Mouse (Mus musculus) MEL (cell line): ENCODE results near the gene Map1lc3a. TPM values are rescaled to one million over a fixed set of nuclear protein-coding genes. Genes with fewer than 3 reads are reported as not detected.

Source experiments
- DNase-seq: peaks from one replicate; pipeline ENCODE4 v3.0.0; 2011; ENCODE audit warnings: low read depth, low spot score
- H3K27ac ChIP-seq: 2 replicates; pipeline ENCODE4 v1.5.1; 2012; ENCODE audit warnings: low read depth, mild to moderate bottlenecking, control low read depth, low read length, moderate library complexity; ENCODE audit not compliant: control insufficient read depth
- H3K27me3 ChIP-seq, 2 experiments: fragments of 150-350 bp in 1 of 2; sonication (generic) in 1 of 2; 2 replicates each; pipeline ENCODE4 v1.6.1; 2012; ENCODE audit warnings: low read length in 2 of 2, mild to moderate bottlenecking in 2 of 2, improper control_type of control experiment in 1 of 2, moderate library complexity in 1 of 2; ENCODE audit not compliant: insufficient read depth in 2 of 2, control insufficient read depth in 1 of 2
- H3K36me3 ChIP-seq, 2 experiments: 2 replicates each; pipeline ENCODE4 v1.6.1; 2012 to 2014; ENCODE audit warnings: low read length in 2 of 2, improper control_type of control experiment in 1 of 2, inconsistent platforms in 1 of 2, mild to moderate bottlenecking in 1 of 2; ENCODE audit not compliant: insufficient read depth in 2 of 2, control insufficient read depth in 1 of 2
- H3K4me1 ChIP-seq, 2 experiments: fragments of 150-350 bp in 1 of 2; sonication (generic) in 1 of 2; 2 replicates each; pipeline ENCODE4 v1.6.1; 2012; ENCODE audit warnings: low read length in 2 of 2, improper control_type of control experiment in 1 of 2, mild to moderate bottlenecking in 1 of 2; ENCODE audit not compliant: insufficient read depth in 2 of 2, control insufficient read depth in 1 of 2
- H3K4me3 ChIP-seq, 2 experiments: fragments of 150-350 bp in 1 of 2; sonication (generic) in 1 of 2; 2 replicates each; pipeline ENCODE4 v1.5.1; 2012; ENCODE audit warnings: low read depth in 2 of 2, low read length in 2 of 2, mild to moderate bottlenecking in 2 of 2, moderate library complexity in 2 of 2, control low read depth in 1 of 2, improper control_type of control experiment in 1 of 2; ENCODE audit not compliant: control insufficient read depth in 1 of 2, insufficient read depth in 1 of 2
- H3K79me2 ChIP-seq: 2 replicates; pipeline ENCODE4 v1.6.1; 2012; ENCODE audit warnings: mild to moderate bottlenecking, low read length, moderate library complexity; ENCODE audit not compliant: control insufficient read depth, poor library complexity, insufficient read depth
- H3K9ac ChIP-seq: 2 replicates; pipeline ENCODE4 v1.6.1; 2012; ENCODE audit warnings: low read depth, mild to moderate bottlenecking, control low read depth, low read length, moderate library complexity; ENCODE audit not compliant: control insufficient read depth, poor library complexity, severe bottlenecking
- H3K9me3 ChIP-seq: fragments of 150-350 bp; sonication (generic); replicated peaks from 2 replicates; pipeline ENCODE4 v1.6.1; 2012; ENCODE audit warnings: mild to moderate bottlenecking, low read length, improper control_type of control experiment, moderate library complexity; ENCODE audit not compliant: insufficient read depth
- BHLHE40 ChIP-seq: IDR thresholded peaks from 2 replicates; pipeline ENCODE4 v1.6.1; 2012; ENCODE audit warnings: low read depth, mild to moderate bottlenecking, inconsistent platforms, low read length, improper control_type of control experiment, borderline replicate concordance
- ELF1 ChIP-seq: IDR thresholded peaks from 2 replicates; pipeline ENCODE4 v1.6.1; 2014; ENCODE audit warnings: low read depth, mild to moderate bottlenecking, inconsistent platforms, low read length, improper control_type of control experiment, moderate library complexity
- GABPA ChIP-seq: IDR thresholded peaks from 2 replicates; pipeline ENCODE4 v1.6.1; 2012; ENCODE audit warnings: low read depth, mild to moderate bottlenecking, inconsistent platforms, low read length, improper control_type of control experiment, moderate library complexity
- GATA1 ChIP-seq: IDR thresholded peaks from 2 replicates; pipeline ENCODE4 v1.6.1; 2011; ENCODE audit warnings: low read depth, low read length, improper control_type of control experiment
- HCFC1 ChIP-seq: IDR thresholded peaks from 2 replicates; pipeline ENCODE4 v1.6.1; 2012; ENCODE audit warnings: low read depth, mild to moderate bottlenecking, inconsistent platforms, low read length, improper control_type of control experiment, moderate library complexity
- MAFK ChIP-seq: IDR thresholded peaks from 2 replicates; pipeline ENCODE4 v1.6.1; 2011; ENCODE audit warnings: low read depth, mild to moderate bottlenecking, low read length, improper control_type of control experiment, borderline replicate concordance
- MEF2A ChIP-seq: IDR thresholded peaks from 2 replicates; pipeline ENCODE4 v1.6.1; 2014; ENCODE audit warnings: low read depth, mild to moderate bottlenecking, inconsistent platforms, low read length, improper control_type of control experiment; ENCODE audit not compliant: poor library complexity, insufficient replicate concordance, severe bottlenecking; ENCODE audit errors: extremely low read depth
- MXI1 ChIP-seq: IDR thresholded peaks from 2 replicates; pipeline ENCODE4 v1.6.1; 2011; ENCODE audit warnings: mild to moderate bottlenecking, low read depth, low read length, improper control_type of control experiment
- MYB ChIP-seq: IDR thresholded peaks from 2 replicates; pipeline ENCODE4 v1.6.1; 2011; ENCODE audit warnings: mild to moderate bottlenecking, low read depth, low read length, improper control_type of control experiment
- NRF1 ChIP-seq: IDR thresholded peaks from 2 replicates; pipeline ENCODE4 v1.6.1; 2014; ENCODE audit warnings: low read depth, mild to moderate bottlenecking, inconsistent platforms, low read length, improper control_type of control experiment, moderate library complexity; ENCODE audit not compliant: poor library complexity, insufficient read depth, severe bottlenecking
- POLR2A ChIP-seq, 2 experiments: IDR thresholded peaks; 2 replicates each; pipeline ENCODE4 v1.6.1; 2011 to 2012; ENCODE audit warnings: low read length in 2 of 2, mild to moderate bottlenecking in 2 of 2, control low read depth in 1 of 2, improper control_type of control experiment in 1 of 2, low read depth in 1 of 2, moderate library complexity in 1 of 2; ENCODE audit not compliant: control insufficient read depth in 1 of 2, insufficient read depth in 1 of 2, poor library complexity in 1 of 2
- POLR2AphosphoS2 ChIP-seq: IDR thresholded peaks from 2 replicates; pipeline ENCODE4 v1.6.1; 2011; ENCODE audit warnings: low read length, improper control_type of control experiment
- POLR2AphosphoS5 ChIP-seq: IDR thresholded peaks from 2 replicates; pipeline ENCODE4 v1.6.1; 2012; ENCODE audit warnings: low read depth, borderline replicate concordance, mild to moderate bottlenecking, inconsistent platforms, low read length, moderate library complexity, mixed read lengths
- RCOR1 ChIP-seq: IDR thresholded peaks from 2 replicates; pipeline ENCODE4 v1.6.1; 2012; ENCODE audit warnings: low read depth, mild to moderate bottlenecking, inconsistent platforms, low read length, improper control_type of control experiment
- TAL1 ChIP-seq: IDR thresholded peaks from 2 replicates; pipeline ENCODE4 v1.6.1; 2012; ENCODE audit warnings: mild to moderate bottlenecking, inconsistent platforms, low read length, moderate library complexity, mixed read lengths
- TBP ChIP-seq: IDR thresholded peaks from 2 replicates; pipeline ENCODE4 v1.8.0; 2011; ENCODE audit warnings: low read depth, low read length, improper control_type of control experiment
- TCF12 ChIP-seq: IDR thresholded peaks from 2 replicates; pipeline ENCODE4 v1.6.1; 2014; ENCODE audit warnings: low read depth, mild to moderate bottlenecking, inconsistent platforms, low read length, improper control_type of control experiment, moderate library complexity
- USF2 ChIP-seq, 2 experiments: IDR thresholded peaks; 2 replicates each; pipeline ENCODE4 v1.6.1; 2011 to 2012; ENCODE audit warnings: improper control_type of control experiment in 2 of 2, low read length in 2 of 2, borderline replicate concordance in 1 of 2, inconsistent platforms in 1 of 2, low read depth in 1 of 2, mild to moderate bottlenecking in 1 of 2; ENCODE audit not compliant: insufficient read depth in 1 of 2
- ZC3H11A ChIP-seq: IDR thresholded peaks from 2 replicates; pipeline ENCODE4 v1.6.1; 2012; ENCODE audit warnings: low read depth, mild to moderate bottlenecking, inconsistent platforms, low read length, improper control_type of control experiment
- ZKSCAN1 ChIP-seq: IDR thresholded peaks from 2 replicates; pipeline ENCODE4 v1.6.1; 2012; ENCODE audit warnings: low read depth, mild to moderate bottlenecking, inconsistent platforms, low read length, improper control_type of control experiment, moderate library complexity
- ZNF384 ChIP-seq: IDR thresholded peaks from 2 replicates; pipeline ENCODE4 v1.6.1; 2012; ENCODE audit warnings: low read depth, mild to moderate bottlenecking, inconsistent platforms, low read length, improper control_type of control experiment
- polyA plus RNA-seq, 2 experiments: library from polyadenylated mRNA; stranded (reverse) in 1 of 2; unstranded in 1 of 2; fragments of >175 nt in 1 of 2; fragments of >200 nt in 1 of 2; gene quantifications; 2 replicates each; pipeline versions ENCODE4 v1.2.1 to v1.2.4; 2012; ENCODE audit warnings: low replicate concordance in 2 of 2, low read depth in 1 of 2; ENCODE audit not compliant: insufficient read length in 2 of 2, insufficient read depth in 1 of 2, missing spikeins in 1 of 2
- total RNA-seq: library from RNA; depleted of rRNA; stranded (reverse); fragments of 300-350 nt; gene quantifications from 2 replicates; pipeline ENCODE4 v1.2.3, GENCODE M21; 2012

Gene Map1lc3a
- total and polyA plus RNA-seq, 3 experiments: 11.4 to 12.4 TPM; not detected in 1

DNA sequence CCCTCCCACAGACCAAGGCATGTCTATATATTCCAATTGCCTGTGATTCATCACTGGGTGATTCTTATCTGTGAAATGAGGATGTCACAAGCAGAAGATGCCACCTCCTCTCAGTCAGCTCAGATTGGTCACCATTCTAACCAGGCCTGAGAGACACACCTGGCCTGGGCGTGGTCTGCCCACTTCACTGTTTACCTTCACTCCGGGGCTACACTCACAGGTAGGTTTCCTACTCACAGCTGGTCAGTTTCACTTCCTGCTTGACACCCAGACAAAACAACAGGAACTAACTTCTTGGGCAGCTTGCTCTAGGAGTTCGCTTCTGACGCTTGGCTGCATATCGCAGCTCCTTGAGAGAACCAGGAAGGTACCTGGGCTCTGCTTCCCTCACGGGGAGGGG, 19.4 kb downstream of the Map1lc3a start:
- no peak for DNase-seq

DNA sequence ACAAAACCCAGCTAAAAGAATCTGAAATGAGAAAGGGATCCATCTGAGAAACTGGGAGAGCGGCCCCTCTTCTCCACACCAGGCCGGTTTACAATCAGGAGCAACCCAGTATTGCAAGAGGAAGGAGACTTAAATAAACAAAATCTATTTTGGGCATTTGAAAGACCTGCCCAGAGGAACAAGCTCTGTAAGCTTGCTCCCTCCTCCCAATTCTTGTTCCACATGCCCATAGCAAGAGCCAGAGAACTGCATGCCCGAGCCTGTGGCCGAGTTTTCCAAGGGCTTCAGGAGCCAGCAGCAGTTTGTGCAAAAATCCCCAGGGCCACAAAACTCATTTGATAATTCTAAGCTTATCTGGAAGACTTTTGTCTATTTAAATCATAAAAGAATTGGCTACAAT, 23.5 kb downstream of the Map1lc3a start:
- Histone ChIP-seq H3K9ac (no peak overlapping the region), H3K27ac (no peak overlapping the region), H3K4me3 (no peak overlapping the region), H3K79me2 (no peaks in the 10 kb centered on the region), H3K9me3 (no peaks in the 10 kb centered on the region), H3K27me3 (no peaks in the 10 kb centered on the region), H3K4me1 (no peaks in the 10 kb centered on the region), H3K36me3 (peaks cover 0 to 9% of the 10 kb centered on the region in 2 experiments; a peak in 2 of 4 replicates)
- TF ChIP-seq MAFK (no peak), POLR2A (IDR thresholded peaks at IDR 0.05; ENCODE audit: control insufficient read depth in 1 of 2, insufficient read depth in 1 of 2, low read depth in 1 of 2, low read length in 2 of 2, poor library complexity in 1 of 2) (no peak), RCOR1 (no peak), ZNF384 (no peak), POLR2AphosphoS5 (no peak), USF2 (IDR thresholded peaks at IDR 0.05; ENCODE audit: borderline replicate concordance in 1 of 2, insufficient read depth in 1 of 2, low read depth in 1 of 2, low read length in 2 of 2) (no peak), MYB (no peak), GABPA (no peak), MXI1 (no peak), TAL1 (no peak)
- DNase-seq: no peak

More for the DNA sequence above, 19.4 kb downstream of the Map1lc3a start:
- no peak overlapping the region for H3K9ac ChIP-seq
- H3K4me3 ChIP-seq: no peak overlapping the region
- no peak overlapping the region for H3K27ac ChIP-seq
- H3K4me1 ChIP-seq: no peaks in the 10 kb centered on the region
- H3K27me3 ChIP-seq: no peaks in the 10 kb centered on the region
- no peaks in the 10 kb centered on the region for H3K9me3 ChIP-seq
- H3K79me2 ChIP-seq: no peaks in the 10 kb centered on the region
- TF ChIP-seq ZC3H11A (no peak), POLR2AphosphoS5 (no peak), TCF12 (no peak), MEF2A (no peak), TBP (no peak), ZNF384 (no peak), BHLHE40 (no peak), ELF1 (no peak), NRF1 (no peak), ZKSCAN1 (no peak), POLR2AphosphoS2 (no peak), GATA1 (no peak), RCOR1 (no peak), HCFC1 (no peak), TAL1 (no peak)
- H3K36me3 ChIP-seq: peaks cover 0 to 9% of the 10 kb centered on the region in 2 experiments; a peak in 2 of 4 replicates
